ENCODE assay signal across 21 mouse cellular contexts in genomic region chr6:83464011-83464410, GRCm38 (mm10). TPM values are rescaled to one million over a fixed set of nuclear protein-coding genes. Genes with fewer than 3 reads are reported as not detected.
A peak's percentile ranks its signal among the peaks of the same experiment; 100 is the strongest.
DNase-seq lines count a peak whose midpoint lies in the region; ATAC-seq and TF ChIP-seq lines count a peak whose summit lies in the region.
"Had no signal": no experiment of that assay in that cellular context is flagged by ENCODE, and none has a peak within 500 bp of the region (broad histone marks: within the 10 kb centered on the region; RNA-seq: fewer than 3 reads in every experiment).

No protein-coding gene starts in this region.

- no peak for TF ChIP-seq CTCF in kidney, postnatal 0 days (IDR thresholded peaks at IDR 0.05; ENCODE audit: low read depth)
- no peak for TF ChIP-seq CTCF in stomach, postnatal 0 days (IDR thresholded peaks at IDR 0.05; ENCODE audit: low read depth)

- peak overlapping the region; percentile 46; the same call in 1 of the 2 replicates for H3K27ac ChIP-seq in kidney, embryonic 16.5 days (ENCODE audit: low read length)
- H3K27ac ChIP-seq in kidney, postnatal 0 days, result peak overlapping the region; percentile 42; the same call in 1 of the 2 replicates
- H3K27ac ChIP-seq in stomach, postnatal 0 days (replicated peaks), result no peak overlapping the region

- H3K4me2 ChIP-seq in kidney, embryonic 16.5 days (replicated peaks; ENCODE audit: low read depth, low read length), result no peak overlapping the region
- no peak overlapping the region for H3K4me2 ChIP-seq in kidney, postnatal 0 days (ENCODE audit: low read length)
- no peak overlapping the region for H3K4me2 ChIP-seq in stomach, postnatal 0 days (replicated peaks; ENCODE audit: low read depth)

- no peaks in the 10 kb centered on the region for H3K27me3 ChIP-seq in kidney, embryonic 16.5 days (ENCODE audit: insufficient read depth, low read length)
- no peaks in the 10 kb centered on the region for H3K27me3 ChIP-seq in kidney, postnatal 0 days (ENCODE audit: insufficient read depth, low read length)
- no peaks in the 10 kb centered on the region for H3K27me3 ChIP-seq in stomach, postnatal 0 days (ENCODE audit: control insufficient read depth, insufficient read depth, low read length)
- H3K27me3 ChIP-seq: Patski had no signal

- no peak for TF ChIP-seq EP300 in stomach, postnatal 0 days (optimal IDR thresholded peaks at IDR 0.05)

- DNase-seq in kidney, postnatal 36 days, result no peak
- DNase-seq in kidney, postnatal 0 days (ENCODE audit: low spot score), result no peak
- no peak for DNase-seq in kidney, postnatal 4 days
- DNase-seq in stomach, postnatal 0 days (ENCODE audit: low spot score), result no peak
- no peak for DNase-seq in adrenal gland, postnatal 4 days (ENCODE audit: low spot score in 2 of 2)
- DNase-seq: adrenal gland, adult 2 months; adrenal gland, adult 8-10 months; adrenal gland, postnatal 10 days; adrenal gland, postnatal 14 days; adrenal gland, postnatal 25 days; adrenal gland, postnatal 36 days; B cell, adult 2 months; cerebellum, adult 11 months; cerebellum, adult 11-12 months; cerebellum, adult 18-20 months; cerebellum, adult 2 months had no signal

- H3K9ac ChIP-seq in kidney, embryonic 16.5 days (replicated peaks; ENCODE audit: low read length), result no peak overlapping the region
- H3K9ac ChIP-seq in kidney, postnatal 0 days (ENCODE audit: low read depth, low read length), result no peak overlapping the region
- H3K9ac ChIP-seq in stomach, postnatal 0 days (ENCODE audit: low read length), result no peak overlapping the region

- 0 out of 2 replicates have a peak, but pooled peaks have one; percentile 59 for ATAC-seq in kidney, embryonic 16.5 days (ENCODE audit: low FRiP score, low TSS enrichment)
- ATAC-seq in kidney, postnatal 0 days (replicated peaks; ENCODE audit: low FRiP score, low read depth), result no peak; the same call in 1 of the 2 replicates
- peak; percentile 87 for ATAC-seq in stomach, postnatal 0 days (ENCODE audit: low FRiP score, low TSS enrichment)
- ATAC-seq: activated CD4-positive, CD25-positive, alpha-beta regulatory T cell, adult 4 months; CD4-positive, CD25-positive, alpha-beta regulatory T cell, adult 4 months; Patski had no signal

- no peaks in the 10 kb centered on the region for H3K9me3 ChIP-seq in kidney, embryonic 16.5 days (ENCODE audit: low read length)
- H3K9me3 ChIP-seq in kidney, postnatal 0 days (replicated peaks; ENCODE audit: low read length), result no peaks in the 10 kb centered on the region
- no peaks in the 10 kb centered on the region for H3K9me3 ChIP-seq in stomach, postnatal 0 days (ENCODE audit: control insufficient read depth, low read length)
- H3K9me3 ChIP-seq: G1E had no signal

- H3K4me3 ChIP-seq in kidney, embryonic 16.5 days (ENCODE audit: low read length), result no peak overlapping the region
- no peak overlapping the region for H3K4me3 ChIP-seq in kidney, postnatal 0 days (replicated peaks; ENCODE audit: low read depth, low read length)
- no peak overlapping the region for H3K4me3 ChIP-seq in stomach, postnatal 0 days (ENCODE audit: low read depth, low read length)

- H3K4me1 ChIP-seq in kidney, embryonic 16.5 days (ENCODE audit: insufficient read depth, low read length), result peaks cover 9% of the 10 kb centered on the region
- H3K4me1 ChIP-seq in kidney, postnatal 0 days (replicated peaks; ENCODE audit: insufficient read depth, low read length), result peaks cover 9% of the 10 kb centered on the region; the same call in 1 of the 2 replicates
- 0 out of 2 replicates have a peak, but pooled peaks cover 3% of the 10 kb centered on the region for H3K4me1 ChIP-seq in stomach, postnatal 0 days (replicated peaks; ENCODE audit: control insufficient read depth, insufficient read depth)

- no peaks in the 10 kb centered on the region for H3K36me3 ChIP-seq in kidney, embryonic 16.5 days (ENCODE audit: insufficient read depth, low read length)
- H3K36me3 ChIP-seq in kidney, postnatal 0 days (ENCODE audit: insufficient read depth, low read length), result no peaks in the 10 kb centered on the region
- no peaks in the 10 kb centered on the region for H3K36me3 ChIP-seq in stomach, postnatal 0 days (ENCODE audit: control insufficient read depth, insufficient read depth, low read length)
- H3K36me3 ChIP-seq: G1E had no signal

RNA-seq across cellular contexts. Expression of gene Tet3, which starts 5.1 kb away (rescaled TPM):
- 48.9 and 65.3 TPM in 2 replicates for polyA plus RNA-seq in kidney, embryonic 16.5 days (2015; fragmentation: Nextera tagmentation; extraction: Ambion mirVana)
- 32.3 and 33.0 TPM in 2 replicates for polyA plus RNA-seq in kidney, postnatal 0 days (2015; fragmentation: Nextera tagmentation; extraction: Ambion mirVana)
- polyA plus RNA-seq in stomach, postnatal 0 days (2015; fragmentation: Nextera tagmentation; extraction: Ambion mirVana), result 21.4 and 22.7 TPM in 2 replicates
- 10 to 100 TPM; 79.0 to 79.5 TPM for total RNA-seq in adrenal gland, postnatal 4 days (2021)

RNA-seq across cellular contexts. Expression of gene Dguok, which starts 42.8 kb away (rescaled TPM):
- polyA plus RNA-seq in kidney, embryonic 16.5 days (2015; fragmentation: Nextera tagmentation; extraction: Ambion mirVana), result 85.8 and 95.8 TPM in 2 replicates
- 73.0 and 75.5 TPM in 2 replicates for polyA plus RNA-seq in kidney, postnatal 0 days (2015; fragmentation: Nextera tagmentation; extraction: Ambion mirVana)
- polyA plus RNA-seq in stomach, postnatal 0 days (2015; fragmentation: Nextera tagmentation; extraction: Ambion mirVana), result 44.2 and 45.8 TPM in 2 replicates
- total RNA-seq in adrenal gland, postnatal 4 days (2021), result 10 to 100 TPM; 46.9 to 53.4 TPM
